Mouse (Mus musculus): Measurements from ENCODE around the gene Rad23a. TPM values are rescaled to one million over a fixed set of nuclear protein-coding genes. Genes with fewer than 3 reads are reported as not detected.

The Rad23a gene
- total and polyA plus RNA-seq, 3 experiments, result 77.3 to 87.6 (median 85.1) TPM

- intact Hi-C loops (cut with DNase I), result loop anchor here (5.0 kb wide), 1 partner anchor 35 kb away; no protein-coding TSS in a partner anchor
- 81% methylated on average over 15 of the region's 15 CpGs for WGBS
- DNase-seq, result peak in 1 of 2 experiments; percentile 52
- peak overlapping the region; percentile 5; the same call in 1 of the 2 replicates for H3K27ac ChIP-seq
- H3K36me3 ChIP-seq (ENCODE audit: control insufficient read depth, insufficient read depth, low read length), result no peaks in the 10 kb centered on the region
- H3K4me1 ChIP-seq (ENCODE audit: control insufficient read depth, insufficient read depth, low read length), result peaks cover 31% of the 10 kb centered on the region
- no peak for TF ChIP-seq EP300 (IDR thresholded peaks at IDR 0.05; ENCODE audit: insufficient read depth, low read depth, low read length)
- no peak for TF ChIP-seq POLR2A (IDR thresholded peaks at IDR 0.05; ENCODE audit: insufficient read depth, low read depth, low read length)
- no peak for TF ChIP-seq CTCF (IDR thresholded peaks at IDR 0.05)
- H3K27me3 ChIP-seq (ENCODE audit: control insufficient read depth, insufficient read depth, low read length), result no peaks in the 10 kb centered on the region
- H3K4me3 ChIP-seq, result no peak overlapping the region
- peaks cover 8% of the 10 kb centered on the region for H3K79me2 ChIP-seq (replicated peaks; ENCODE audit: control insufficient read depth, insufficient read depth, low read length)
- H3K9ac ChIP-seq (ENCODE audit: low read depth, low read length), result 0 out of 2 replicates have a peak overlapping the region, but pooled peaks have one; percentile 13
Observed at GRCm38 (mm10) chr8:84797256-84797797, 43.1 kb downstream of the Rad23a start.

GRCm38 (mm10) chr8:84794486-84794885, 46.0 kb downstream of the Rad23a start:
- TF ChIP-seq POLR2A (IDR thresholded peaks at IDR 0.05; ENCODE audit: insufficient read depth, low read depth, low read length) (no peak), EP300 (IDR thresholded peaks at IDR 0.05; ENCODE audit: insufficient read depth, low read depth, low read length) (no peak), CTCF (IDR thresholded peaks at IDR 0.05) (no peak)
- Histone ChIP-seq H3K4me3 (peak overlapping the region; percentile 8; the same call in 1 of the 2 replicates), H3K27ac (peak overlapping the region; percentile 86), H3K4me1 (ENCODE audit: control insufficient read depth, insufficient read depth, low read length) (peaks cover 40% of the 10 kb centered on the region), H3K9ac (ENCODE audit: low read depth, low read length) (peak overlapping the region; percentile 11), H3K27me3 (ENCODE audit: control insufficient read depth, insufficient read depth, low read length) (no peaks in the 10 kb centered on the region), H3K36me3 (ENCODE audit: control insufficient read depth, insufficient read depth, low read length) (no peaks in the 10 kb centered on the region), H3K79me2 (replicated peaks; ENCODE audit: control insufficient read depth, insufficient read depth, low read length) (peaks cover 10% of the 10 kb centered on the region)
- DNase-seq, result peak in 1 of 2 experiments; percentile 66
- intact Hi-C loops (cut with DNase I), result no loop called here
- WGBS, result 33% methylated on average over 7 of the region's 7 CpGs

- H3K4me3 ChIP-seq, result peak overlapping the region; percentile 6; the same call in 1 of the 2 replicates
- peaks cover 10% of the 10 kb centered on the region for H3K79me2 ChIP-seq (replicated peaks; ENCODE audit: control insufficient read depth, insufficient read depth, low read length)
- H3K4me1 ChIP-seq (ENCODE audit: control insufficient read depth, insufficient read depth, low read length), result peaks cover 44% of the 10 kb centered on the region
- TF ChIP-seq POLR2A (IDR thresholded peaks at IDR 0.05; ENCODE audit: insufficient read depth, low read depth, low read length), result no peak
- 0 out of 2 replicates have a peak, but pooled peaks have one; percentile 4 for TF ChIP-seq EP300 (IDR thresholded peaks at IDR 0.05; ENCODE audit: insufficient read depth, low read depth, low read length)
- peak; percentile 60 to 71 for DNase-seq
- intact Hi-C loops (cut with DNase I), result no loop called here
- peak overlapping the region; percentile 86 for H3K27ac ChIP-seq
- H3K9ac ChIP-seq (ENCODE audit: low read depth, low read length), result peak overlapping the region; percentile 69
- WGBS, result 43% methylated on average over 13 of the region's 13 CpGs
- no peaks in the 10 kb centered on the region for H3K27me3 ChIP-seq (ENCODE audit: control insufficient read depth, insufficient read depth, low read length)
- no peaks in the 10 kb centered on the region for H3K36me3 ChIP-seq (ENCODE audit: control insufficient read depth, insufficient read depth, low read length)
Observed at GRCm38 (mm10) chr8:84793791-84794485, 46.5 kb downstream of the Rad23a start.

GRCm38 (mm10) chr8:84793134-84793533, 47.3 kb downstream of the Rad23a start:
- peaks cover 44% of the 10 kb centered on the region for H3K4me1 ChIP-seq (ENCODE audit: control insufficient read depth, insufficient read depth, low read length)
- WGBS, result 61% methylated on average over 9 of the region's 9 CpGs
- intact Hi-C loops (cut with DNase I), result no loop called here
- H3K4me3 ChIP-seq, result no peak overlapping the region
- peaks cover 9% of the 10 kb centered on the region for H3K79me2 ChIP-seq (replicated peaks; ENCODE audit: control insufficient read depth, insufficient read depth, low read length)
- peak in 1 of 2 experiments; percentile 28 for DNase-seq
- peaks cover 2% of the 10 kb centered on the region; the same call in 1 of the 2 replicates for H3K36me3 ChIP-seq (ENCODE audit: control insufficient read depth, insufficient read depth, low read length)
- H3K9ac ChIP-seq (ENCODE audit: low read depth, low read length), result no peak overlapping the region
- TF ChIP-seq CTCF (IDR thresholded peaks at IDR 0.05), result no peak
- TF ChIP-seq POLR2A (IDR thresholded peaks at IDR 0.05; ENCODE audit: insufficient read depth, low read depth, low read length), result no peak
- TF ChIP-seq EP300 (IDR thresholded peaks at IDR 0.05; ENCODE audit: insufficient read depth, low read depth, low read length), result no peak
- H3K27ac ChIP-seq, result peak overlapping the region; percentile 86
- no peaks in the 10 kb centered on the region for H3K27me3 ChIP-seq (ENCODE audit: control insufficient read depth, insufficient read depth, low read length)

- Histone ChIP-seq H3K27me3 (ENCODE audit: control insufficient read depth, insufficient read depth, low read length) (no peaks in the 10 kb centered on the region), H3K79me2 (replicated peaks; ENCODE audit: control insufficient read depth, insufficient read depth, low read length) (peaks cover 10% of the 10 kb centered on the region), H3K36me3 (ENCODE audit: control insufficient read depth, insufficient read depth, low read length) (peaks cover 4% of the 10 kb centered on the region; the same call in 1 of the 2 replicates), H3K4me3 (no peak overlapping the region), H3K27ac (peak overlapping the region; percentile 90), H3K9ac (ENCODE audit: low read depth, low read length) (peak overlapping the region; percentile 14; the same call in 1 of the 2 replicates), H3K4me1 (ENCODE audit: control insufficient read depth, insufficient read depth, low read length) (peaks cover 44% of the 10 kb centered on the region)
- intact Hi-C loops (cut with DNase I), result no loop called here
- DNase-seq, result peak in 1 of 2 experiments; percentile 26
- 61% methylated on average over 12 of the region's 12 CpGs for WGBS
- TF ChIP-seq POLR2A (IDR thresholded peaks at IDR 0.05; ENCODE audit: insufficient read depth, low read depth, low read length) (no peak), CTCF (IDR thresholded peaks at IDR 0.05) (no peak), EP300 (IDR thresholded peaks at IDR 0.05; ENCODE audit: insufficient read depth, low read depth, low read length) (no peak)
Observed at GRCm38 (mm10) chr8:84792429-84792947, 48.0 kb downstream of the Rad23a start.

Measured in heart, adult 2 months (tissue).